Mouse (Mus musculus): Measurements from ENCODE around the gene Fgr.
"Not testable (repeated sequence)": the region's sequence is repeated elsewhere in the genome, so short reads cannot be mapped to it uniquely, and the experiment has no call there.

Gene Fgr

GRCm38 (mm10) chr4:132973814-132974398 lies at the start of gene Fgr:
TSS of gene Fgr (plus strand) at chr4:132974095.
- no peak for DNase-seq (ENCODE audit: low read depth, low spot score)

GRCm38 (mm10) chr4:132926520-132926919 lies 47.4 kb upstream of the Fgr start:
- not testable (repeated sequence) for DNase-seq (ENCODE audit: low read depth, low spot score)

GRCm38 (mm10) chr4:132930784-132931183 lies 43.1 kb upstream of the Fgr start:
- DNase-seq (ENCODE audit: low read depth, low spot score), result peak; percentile 65

GRCm38 (mm10) chr4:132932752-132933404 lies 41.0 kb upstream of the Fgr start:
- no peak for DNase-seq (ENCODE audit: low read depth, low spot score)

GRCm38 (mm10) chr4:132934639-132935038 lies 39.3 kb upstream of the Fgr start:
- no peak for DNase-seq (ENCODE audit: low read depth, low spot score)

- no peak for DNase-seq (ENCODE audit: low read depth, low spot score)
These were observed 35.5 kb upstream of the Fgr start for GRCm38 (mm10) chr4:132938181-132938941.

GRCm38 (mm10) chr4:132939421-132940127 lies 34.3 kb upstream of the Fgr start:
- no peak for DNase-seq (ENCODE audit: low read depth, low spot score)

- DNase-seq (ENCODE audit: low read depth, low spot score), result no peak
These were observed 32.7 kb upstream of the Fgr start for GRCm38 (mm10) chr4:132941012-132941729.

GRCm38 (mm10) chr4:132943088-132943487 lies 30.8 kb upstream of the Fgr start:
- DNase-seq (ENCODE audit: low read depth, low spot score), result no peak

- DNase-seq (ENCODE audit: low read depth, low spot score), result no peak
These were observed 29.8 kb upstream of the Fgr start for GRCm38 (mm10) chr4:132944106-132944505.

GRCm38 (mm10) chr4:132944776-132945175 lies 29.1 kb upstream of the Fgr start:
- no peak for DNase-seq (ENCODE audit: low read depth, low spot score)

- no peak for DNase-seq (ENCODE audit: low read depth, low spot score)
These were observed 28.4 kb upstream of the Fgr start for GRCm38 (mm10) chr4:132945261-132946046.

GRCm38 (mm10) chr4:132946047-132947001 lies 27.6 kb upstream of the Fgr start:
- DNase-seq (ENCODE audit: low read depth, low spot score), result no peak

GRCm38 (mm10) chr4:132949882-132950532 lies 23.9 kb upstream of the Fgr start:
- no peak for DNase-seq (ENCODE audit: low read depth, low spot score)

- DNase-seq (ENCODE audit: low read depth, low spot score), result no peak
These were observed 22.9 kb upstream of the Fgr start for GRCm38 (mm10) chr4:132950999-132951398.

- DNase-seq (ENCODE audit: low read depth, low spot score), result no peak
These were observed 19.1 kb upstream of the Fgr start for GRCm38 (mm10) chr4:132954530-132955394.

GRCm38 (mm10) chr4:132955395-132955791 lies 18.5 kb upstream of the Fgr start:
- DNase-seq (ENCODE audit: low read depth, low spot score), result no peak
